Mouse (Mus musculus) bone marrow macrophage, adult 2 months (primary cell): ENCODE measurements around the gene Thnsl1.

ENCODE experiments used
- CTCF ChIP-seq: IDR thresholded peaks from 2 replicates; pipeline ENCODE4 v1.5.1; 2012; ENCODE audit warnings: low read depth, mild to moderate bottlenecking, low read length, moderate library complexity
- POLR2A ChIP-seq: IDR thresholded peaks from 2 replicates; pipeline ENCODE4 v1.6.1; 2012; ENCODE audit warnings: mild to moderate bottlenecking, low read depth, low read length, borderline replicate concordance

- TF ChIP-seq POLR2A (no peak), CTCF (no peak)
Observed at GRCm38 (mm10) chr2:21172797-21173196, 32.7 kb upstream of the Thnsl1 start.
